21 mouse cellular contexts compared by ENCODE assay signal in the genomic region with DNA sequence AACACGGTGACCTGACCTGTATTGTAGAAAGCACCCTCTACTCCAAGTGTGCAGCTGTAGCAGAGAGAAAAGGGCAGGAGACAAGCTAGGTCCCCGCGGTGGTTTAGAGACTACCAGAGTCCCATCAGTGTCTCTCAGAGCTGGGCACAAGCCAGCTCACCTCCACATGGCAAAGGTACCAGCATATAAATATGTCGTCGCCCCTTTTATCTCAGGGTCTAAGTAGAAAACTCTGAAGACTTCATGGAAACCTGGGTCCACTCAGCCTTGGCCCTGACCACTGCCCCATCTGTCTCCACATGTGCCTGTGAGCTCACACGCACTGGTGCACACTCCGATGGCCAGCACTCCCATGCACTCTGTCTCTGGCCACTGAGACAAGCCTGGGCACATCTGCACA. TPM values are rescaled to one million over a fixed set of nuclear protein-coding genes. Genes with fewer than 3 reads are reported as not detected.
"Had no signal": no experiment of that assay in that cellular context is flagged by ENCODE, and none has a peak within 500 bp of the region (broad histone marks: within the 10 kb centered on the region; RNA-seq: fewer than 3 reads in every experiment).

No protein-coding gene starts in this region.

- H3K27me3 ChIP-seq: lung, embryonic 15.5 days; midbrain, embryonic 12.5 days; neural tube, embryonic 12.5 days had no signal

- H3K9me3 ChIP-seq: liver, embryonic 13.5 days; liver, embryonic 15.5 days; lung, embryonic 15.5 days; midbrain, embryonic 12.5 days; neural tube, embryonic 12.5 days had no signal

- H3K27ac ChIP-seq: liver, embryonic 13.5 days; liver, embryonic 15.5 days; lung, embryonic 15.5 days; midbrain, embryonic 12.5 days; neural tube, embryonic 12.5 days had no signal

- H3K4me3 ChIP-seq: liver, embryonic 13.5 days; liver, embryonic 15.5 days; lung, embryonic 15.5 days; midbrain, embryonic 12.5 days; neural tube, embryonic 12.5 days had no signal

- H3K36me3 ChIP-seq: liver, embryonic 13.5 days; liver, embryonic 15.5 days; lung, embryonic 15.5 days; midbrain, embryonic 12.5 days; neural tube, embryonic 12.5 days had no signal

- H3K4me2 ChIP-seq: liver, embryonic 13.5 days; liver, embryonic 15.5 days; lung, embryonic 15.5 days; midbrain, embryonic 12.5 days; neural tube, embryonic 12.5 days had no signal

- H3K9ac ChIP-seq: liver, embryonic 13.5 days; liver, embryonic 15.5 days; liver, postnatal 0 days; lung, embryonic 15.5 days; midbrain, embryonic 12.5 days; neural tube, embryonic 12.5 days had no signal

- H3K4me1 ChIP-seq: liver, embryonic 13.5 days; liver, embryonic 15.5 days; midbrain, embryonic 12.5 days had no signal

- DNase-seq: liver, embryonic 13.5 days; liver, postnatal 0 days; lung, adult 2 months; lung, postnatal 14 days; lung, postnatal 4 days; midbrain, embryonic 14.5 days; right cerebral cortex, postnatal 14 days; spleen, adult 18-20 months; thymus, adult 18-20 months; thymus, postnatal 14 days; thymus, postnatal 36 days had no signal

RNA-seq across cellular contexts. Expression of gene Pvalb, which starts 16.6 kb away (rescaled TPM):
- total RNA-seq: megakaryocyte, adult 5-6 weeks; monocyte, adult 5-6 weeks; neutrophil, adult 5-6 weeks had no signal
- polyA plus RNA-seq: liver, embryonic 13.5 days; liver, embryonic 15.5 days; liver, postnatal 0 days; lung, postnatal 0 days; small intestine, adult 2 months; stomach, embryonic 14.5 days had no signal
